Mouse (Mus musculus): ENCODE data around the gene Chchd3. TPM values are rescaled to one million over a fixed set of nuclear protein-coding genes. Genes with fewer than 3 reads are reported as not detected.
A peak's percentile ranks its signal among the peaks of the same experiment; 100 is the strongest.

Gene Chchd3
- total RNA-seq, 2 experiments from 2014 or later: 572 to 581 TPM

DNA sequence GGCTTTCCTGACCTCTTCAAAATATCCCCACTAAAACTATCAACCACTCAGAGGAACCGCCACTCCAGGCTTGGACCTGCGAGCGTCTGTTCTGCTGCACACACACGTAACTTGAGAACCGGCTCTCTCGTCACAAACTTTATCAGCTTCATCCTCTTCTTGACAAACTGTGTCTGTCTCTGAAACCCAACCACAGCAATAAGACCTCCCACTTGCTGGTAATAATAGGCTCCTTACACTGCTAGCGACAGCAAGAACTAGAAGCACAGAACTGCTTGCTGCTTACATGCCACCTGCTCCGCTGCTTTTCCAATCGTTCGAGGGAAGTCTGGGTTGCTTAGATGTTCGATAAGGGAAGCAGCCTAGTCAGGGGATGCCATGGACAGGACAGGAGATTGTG, 119.8 kb downstream of the Chchd3 start:
- no peak for DNase-seq
- intact Hi-C loops (cut with DNase I): no loop called here

DNA sequence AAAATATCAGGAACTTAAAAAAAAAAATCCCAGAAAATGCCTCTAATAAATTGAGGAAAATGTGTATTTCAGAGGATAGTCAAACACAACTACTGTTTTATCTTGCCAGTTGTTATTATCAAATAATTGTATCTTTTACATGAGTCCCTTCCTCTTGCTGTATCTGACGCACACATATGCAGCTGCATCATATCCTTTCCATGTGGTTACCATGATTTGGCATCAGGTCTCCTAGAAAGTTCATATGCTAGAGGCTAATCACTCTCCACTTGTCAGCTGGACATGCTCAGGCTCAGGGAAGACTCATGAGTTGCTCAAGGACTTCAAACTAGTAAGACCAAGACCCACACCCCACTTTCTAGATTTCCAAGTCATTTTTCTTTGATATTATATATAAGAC, 122.4 kb downstream of the Chchd3 start:
- intact Hi-C loops (cut with DNase I): no loop called here
- DNase-seq: no peak

DNA sequence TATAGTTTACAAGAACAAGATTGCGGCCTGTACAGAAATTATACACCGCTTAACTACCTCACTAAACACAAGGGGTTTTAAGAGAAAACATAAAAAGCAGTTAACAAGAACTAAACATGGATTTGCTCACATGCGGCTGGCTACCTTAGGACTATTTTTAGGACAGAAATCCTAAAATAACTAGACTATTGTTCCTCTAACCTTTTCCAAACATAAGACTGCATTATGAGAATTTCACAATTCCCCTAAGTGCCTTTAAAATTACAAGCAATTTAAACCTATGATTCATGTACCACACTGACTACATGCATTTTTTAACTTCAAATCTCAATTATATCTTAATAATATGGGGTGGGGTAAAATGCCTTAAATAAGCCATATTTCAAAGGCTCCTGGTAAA, 123.3 kb downstream of the Chchd3 start:
- no peak for DNase-seq
- intact Hi-C loops (cut with DNase I): no loop called here

- intact Hi-C loops (cut with DNase I): no loop called here
- no peak for DNase-seq
Measured at GRCm38 (mm10) chr6:32936365-32936764, 123.7 kb downstream of the Chchd3 start.

DNA sequence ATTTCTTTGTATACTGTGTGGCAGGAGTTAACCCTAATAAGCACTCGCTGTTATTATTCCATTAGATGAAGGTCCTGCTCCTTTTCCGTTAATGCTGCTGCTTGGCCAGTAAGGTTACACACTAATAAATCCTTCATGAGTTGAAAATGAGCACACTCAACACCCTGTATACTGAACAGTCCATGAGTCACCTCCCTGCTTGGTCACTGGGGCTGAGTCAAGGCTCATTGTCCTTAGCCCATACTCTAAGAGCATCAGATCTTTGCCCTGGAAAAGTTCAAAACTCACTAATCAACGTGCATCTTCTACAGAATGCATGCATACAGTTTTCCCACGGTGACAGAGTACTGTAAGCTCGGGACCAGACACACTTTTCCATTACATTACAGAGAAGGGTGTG, 124.5 kb downstream of the Chchd3 start:
- intact Hi-C loops (cut with DNase I): no loop called here

DNA sequence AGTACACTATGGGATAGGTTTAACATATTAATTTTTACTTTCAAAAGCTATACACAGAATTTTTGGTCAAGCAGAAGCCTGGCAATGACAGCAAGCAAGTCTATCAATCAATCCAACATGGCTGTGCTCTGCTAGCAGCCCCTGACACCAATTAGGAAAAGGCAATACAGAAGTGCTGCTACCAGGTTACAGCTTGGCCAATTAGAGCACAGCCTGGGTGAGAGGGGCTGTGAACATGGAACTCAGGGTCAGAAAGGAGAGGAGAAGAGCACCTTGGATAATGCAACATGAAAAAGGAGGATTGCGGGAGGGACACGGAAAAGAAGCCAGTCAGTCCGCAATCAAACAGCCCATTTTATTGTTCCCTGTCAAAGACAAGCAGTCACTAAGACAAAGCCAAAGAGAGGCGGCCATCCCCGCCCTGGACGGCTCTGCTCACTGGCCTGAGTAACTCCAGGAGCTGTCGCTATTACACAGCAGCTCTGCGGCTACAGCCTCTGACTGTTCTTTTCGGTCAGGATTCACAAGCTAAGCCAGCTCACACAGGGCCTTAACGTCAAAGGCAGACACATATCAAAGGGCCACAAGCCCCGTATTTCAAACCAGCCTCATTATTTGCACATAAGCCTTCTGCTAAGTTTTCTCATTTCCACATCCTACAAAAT, 128.8 kb downstream of the Chchd3 start:
- no peak for DNase-seq
- intact Hi-C loops (cut with DNase I): no loop called here

More for the DNA sequence above, 124.5 kb downstream of the Chchd3 start:
- no peak for DNase-seq

DNA sequence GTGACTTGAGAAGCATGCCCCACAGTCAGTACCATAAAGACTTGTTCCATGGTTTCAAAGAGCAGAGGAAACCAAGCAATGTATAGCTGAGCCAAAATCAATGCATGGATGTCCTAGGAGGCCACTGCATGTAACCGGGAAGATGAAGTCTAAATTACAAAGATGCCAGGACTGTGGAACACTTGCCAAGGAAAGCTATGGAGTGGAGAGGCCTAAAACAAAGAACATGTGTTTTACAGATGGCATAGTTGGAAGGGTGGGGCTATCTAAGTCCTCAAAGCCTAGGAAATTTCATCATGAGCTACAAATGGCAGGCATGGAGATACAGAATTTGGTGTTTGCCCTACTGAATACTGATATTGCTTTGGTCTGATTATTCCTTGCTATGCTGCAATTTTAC, 137.7 kb downstream of the Chchd3 start:
- intact Hi-C loops (cut with DNase I): no loop called here
- DNase-seq: no peak

DNA sequence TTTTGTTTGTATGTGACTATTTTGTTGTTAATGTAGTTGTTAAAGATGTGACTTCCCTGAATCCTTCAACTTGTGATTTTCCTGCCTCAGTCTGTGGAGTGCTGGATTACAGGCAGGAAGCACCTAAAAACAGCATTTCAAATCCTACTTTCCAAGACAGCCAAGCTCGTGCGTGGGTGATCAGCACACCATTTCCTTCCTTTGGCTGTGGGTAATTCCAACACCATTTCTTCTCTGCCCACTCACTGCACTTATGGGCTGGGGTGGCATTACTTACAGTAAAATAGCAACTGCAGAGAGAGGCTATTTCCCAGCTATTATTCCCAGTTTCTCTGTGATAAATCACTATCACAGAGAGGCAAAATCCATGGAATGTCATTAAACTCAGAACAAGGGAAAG, 140.0 kb downstream of the Chchd3 start:
- no peak for DNase-seq
- intact Hi-C loops (cut with DNase I): no loop called here

DNA sequence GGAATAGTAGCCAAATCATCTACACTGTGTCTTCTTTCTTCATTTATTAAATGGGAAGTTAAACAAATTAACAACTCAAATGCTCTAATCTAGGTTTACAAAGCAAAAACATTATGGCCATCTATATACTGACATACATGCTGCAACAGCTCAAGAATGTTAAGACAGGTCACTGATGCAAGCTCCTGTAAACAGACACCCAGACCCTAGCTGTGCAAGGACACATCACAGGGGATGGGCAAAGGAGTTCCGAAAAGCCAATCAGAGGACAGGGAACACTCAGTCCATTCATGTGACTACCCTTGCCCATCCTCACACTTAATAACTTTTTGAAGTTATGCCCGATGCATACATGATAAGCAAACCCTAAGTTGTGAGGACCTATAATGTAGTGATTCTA, 149.4 kb downstream of the Chchd3 start:
- DNase-seq: no peak
- intact Hi-C loops (cut with DNase I): no loop called here

GRCm38 (mm10) chr6:32899061-32899460, 161.0 kb downstream of the Chchd3 start:
- DNase-seq: no peak

GRCm38 (mm10) chr6:32894100-32894499, 166.0 kb downstream of the Chchd3 start:
- intact Hi-C loops (cut with DNase I): no loop called here
- no peak for DNase-seq

More at GRCm38 (mm10) chr6:32899061-32899460, 161.0 kb downstream of the Chchd3 start:
- intact Hi-C loops (cut with DNase I): no loop called here

DNA sequence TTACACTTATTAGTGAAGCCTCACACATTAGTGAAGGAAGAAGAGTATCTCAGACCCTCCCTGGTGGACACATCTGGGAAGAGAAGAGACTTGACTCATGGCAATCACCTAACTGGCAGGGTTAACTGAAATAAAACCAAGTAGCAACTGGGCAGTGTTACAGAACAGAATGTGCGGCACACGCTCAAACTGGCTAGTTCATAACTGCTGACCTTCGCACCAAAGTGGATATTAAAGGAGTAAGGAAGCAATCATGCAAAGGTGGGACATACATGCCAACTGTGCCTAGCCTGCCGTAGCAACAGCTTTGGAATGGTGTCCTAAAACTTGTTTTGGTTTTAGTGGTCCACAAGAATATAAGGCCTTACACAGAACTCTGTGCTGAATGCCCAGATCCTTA, 169.3 kb downstream of the Chchd3 start:
- intact Hi-C loops (cut with DNase I): no loop called here

GRCm38 (mm10) chr6:32888894-32889529, 171.0 kb downstream of the Chchd3 start:
- no peak for DNase-seq
- intact Hi-C loops (cut with DNase I): no loop called here

More for the DNA sequence above, 169.3 kb downstream of the Chchd3 start:
- DNase-seq: no peak

GRCm38 (mm10) chr6:32878586-32878985, 181.5 kb downstream of the Chchd3 start:
- peak in 1 of 2 experiments; percentile 10 for DNase-seq

GRCm38 (mm10) chr6:32874176-32874575, 185.9 kb downstream of the Chchd3 start:
- DNase-seq: no peak
- intact Hi-C loops (cut with DNase I): no loop called here

More at GRCm38 (mm10) chr6:32878586-32878985, 181.5 kb downstream of the Chchd3 start:
- intact Hi-C loops (cut with DNase I): no loop called here

DNA sequence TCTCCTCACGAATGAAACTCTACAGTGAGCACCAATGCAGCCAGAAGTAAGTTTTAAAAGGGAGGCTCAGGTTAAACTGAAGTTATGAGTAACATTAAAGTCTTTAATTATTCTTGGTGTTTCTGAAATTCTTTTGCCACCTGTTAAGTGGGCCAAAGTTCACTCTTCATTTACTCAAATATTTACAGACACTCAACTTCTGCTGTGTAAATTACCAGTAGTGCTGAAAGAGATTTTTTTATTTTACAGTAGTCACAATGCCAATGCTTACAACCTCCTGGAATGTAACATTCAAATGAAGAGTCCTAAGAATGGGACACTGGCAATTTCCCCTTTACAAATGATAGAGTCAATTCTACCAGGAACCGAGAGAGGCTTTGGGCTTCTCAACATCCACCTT, 187.3 kb downstream of the Chchd3 start:
- DNase-seq: no peak
- intact Hi-C loops (cut with DNase I): no loop called here

DNA sequence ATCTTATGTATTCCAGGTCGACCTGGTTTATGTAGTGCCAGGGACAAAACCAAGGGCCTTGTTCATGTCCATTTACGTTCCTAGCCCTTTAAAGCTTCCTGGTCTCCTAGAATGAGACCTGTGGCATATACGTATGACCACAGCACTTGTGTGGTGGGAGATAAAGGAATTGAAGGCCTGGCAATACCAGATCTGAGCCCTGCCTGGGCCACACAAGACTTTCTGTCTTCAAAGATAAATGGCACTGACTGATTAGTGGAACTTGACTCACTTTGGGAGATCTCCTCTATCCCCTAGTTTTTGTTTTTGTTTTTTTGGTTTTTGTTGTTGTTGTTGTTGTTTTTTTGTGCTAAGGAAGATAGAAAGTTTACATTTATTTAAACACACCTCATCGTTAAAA, 209.1 kb downstream of the Chchd3 start:
- intact Hi-C loops (cut with DNase I): no loop called here

DNA sequence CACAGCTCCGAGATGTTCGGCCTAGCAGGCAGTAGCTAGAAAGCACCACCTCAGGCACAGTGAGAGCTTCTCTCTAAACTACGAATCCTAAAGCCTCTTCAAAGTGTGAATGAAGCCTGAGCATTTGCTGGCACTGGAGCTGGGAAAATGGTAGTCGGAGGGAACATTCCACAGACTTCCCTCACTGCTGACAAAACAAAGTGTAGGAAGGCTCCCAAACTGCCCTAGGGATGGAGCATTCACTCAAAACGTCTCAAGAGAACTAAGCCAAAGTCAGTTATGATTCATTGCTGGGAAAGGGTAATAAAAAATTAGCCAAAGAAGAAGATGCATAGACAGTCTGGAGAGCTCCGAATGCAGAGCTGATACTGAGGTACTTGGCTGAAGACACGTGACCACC, 211.1 kb downstream of the Chchd3 start:
- intact Hi-C loops (cut with DNase I): no loop called here
- no peak for DNase-seq

More for the DNA sequence above, 209.1 kb downstream of the Chchd3 start:
- DNase-seq: no peak

- intact Hi-C loops (cut with DNase I): no loop called here
- no peak for DNase-seq
Measured at GRCm38 (mm10) chr6:32845463-32845862, 214.6 kb downstream of the Chchd3 start.

DNA sequence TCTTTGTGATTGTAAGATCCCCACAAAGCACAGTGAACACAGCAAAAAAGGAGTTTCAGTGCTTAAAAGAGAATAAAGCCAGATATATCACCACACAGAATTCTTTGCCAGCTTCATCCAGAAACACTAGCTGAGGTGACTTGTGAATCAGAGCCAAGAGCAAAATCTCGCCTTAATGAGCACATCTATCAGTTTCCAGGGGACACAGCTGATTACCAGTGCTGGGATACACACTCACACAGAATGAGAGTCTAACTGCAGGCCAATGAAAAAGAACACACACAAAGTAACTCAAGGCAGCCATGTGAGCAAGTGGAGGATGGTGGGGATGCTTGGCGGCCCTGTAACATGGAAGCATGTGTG, 222.1 kb downstream of the Chchd3 start:
- intact Hi-C loops (cut with DNase I): no loop called here
- DNase-seq: no peak

GRCm38 (mm10) chr6:32837165-32837938, 222.7 kb downstream of the Chchd3 start:
- no peak for DNase-seq
- intact Hi-C loops (cut with DNase I): no loop called here
